ENCODE assay signal across 22 mouse cellular contexts in the genomic region with DNA sequence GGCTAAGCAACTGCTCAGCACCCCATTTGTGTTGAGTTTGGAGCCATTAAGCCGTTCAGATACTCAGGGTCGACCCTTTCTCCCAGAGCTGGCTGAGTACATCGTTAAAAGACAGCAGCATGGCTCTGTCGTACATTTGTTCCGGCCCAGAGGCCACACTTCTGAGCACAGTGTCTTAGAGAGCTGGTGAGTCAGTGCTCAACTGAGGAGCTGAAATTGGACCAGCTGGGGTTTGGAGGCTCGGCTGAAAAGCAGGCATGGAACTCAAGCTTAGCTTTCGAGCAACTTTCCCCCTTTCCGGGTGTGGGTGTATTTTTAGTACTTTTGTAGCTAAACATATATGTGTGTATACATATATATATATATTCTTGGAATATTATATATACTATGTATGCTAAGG. TPM values are rescaled to one million over a fixed set of nuclear protein-coding genes. Genes with fewer than 3 reads are reported as not detected.
DNase-seq lines count a peak whose midpoint lies in the region; ATAC-seq and TF ChIP-seq lines count a peak whose summit lies in the region.
"Had no signal": no experiment of that assay in that cellular context is flagged by ENCODE, and none has a peak within 500 bp of the region (broad histone marks: within the 10 kb centered on the region; RNA-seq: fewer than 3 reads in every experiment).

No protein-coding gene starts in this region.

- H3K4me1 ChIP-seq in forebrain, embryonic 13.5 days: 0 out of 2 replicates have a peak, but pooled peaks cover 9% of the 10 kb centered on the region
- H3K4me1 ChIP-seq in forebrain, embryonic 11.5 days (replicated peaks; ENCODE audit: control insufficient read depth, insufficient read depth, low read length): no peaks in the 10 kb centered on the region; the same call in 1 of the 2 replicates
- peaks cover 6% of the 10 kb centered on the region for H3K4me1 ChIP-seq in olfactory bulb, adult 2 months (ENCODE audit: control insufficient read depth, insufficient read depth, low read length)
- H3K4me1 ChIP-seq in heart, embryonic 12.5 days (replicated peaks): no peaks in the 10 kb centered on the region
- H3K4me1 ChIP-seq: embryonic facial prominence, embryonic 13.5 days; limb, embryonic 10.5 days; neural tube, embryonic 12.5 days had no signal

- no peak for TF ChIP-seq POLR2A in olfactory bulb, adult 2 months (IDR thresholded peaks at IDR 0.05; ENCODE audit: insufficient read depth, low read depth, low read length)

- H3K36me3 ChIP-seq in forebrain, embryonic 13.5 days (ENCODE audit: poor library complexity, severe bottlenecking): no peaks in the 10 kb centered on the region
- no peaks in the 10 kb centered on the region for H3K36me3 ChIP-seq in forebrain, embryonic 11.5 days (ENCODE audit: control insufficient read depth, insufficient read depth, low read length)
- no peaks in the 10 kb centered on the region for H3K36me3 ChIP-seq in heart, embryonic 12.5 days
- H3K36me3 ChIP-seq: embryonic facial prominence, embryonic 13.5 days; limb, embryonic 10.5 days; neural tube, embryonic 12.5 days; stomach, embryonic 15.5 days had no signal

- no peak overlapping the region for H3K4me2 ChIP-seq in forebrain, embryonic 13.5 days
- H3K4me2 ChIP-seq in forebrain, embryonic 11.5 days (ENCODE audit: low read depth, low read length, severe bottlenecking): no peak overlapping the region
- H3K4me2 ChIP-seq in heart, embryonic 12.5 days: no peak overlapping the region
- H3K4me2 ChIP-seq: embryonic facial prominence, embryonic 13.5 days; liver, embryonic 11.5 days; neural tube, embryonic 12.5 days; stomach, embryonic 15.5 days had no signal

- 50% methylated on average over 8 of the region's 8 CpGs for WGBS in forebrain, embryonic 13.5 days
- WGBS in forebrain, embryonic 11.5 days: 60% methylated on average over 8 of the region's 8 CpGs
- 23% methylated on average over 8 of the region's 8 CpGs for WGBS in olfactory bulb, adult 2 months
- 68% methylated on average over 8 of the region's 8 CpGs for WGBS in heart, embryonic 12.5 days

- no peaks in the 10 kb centered on the region for H3K9me3 ChIP-seq in forebrain, embryonic 13.5 days (replicated peaks)
- H3K9me3 ChIP-seq in forebrain, embryonic 11.5 days (ENCODE audit: control insufficient read depth, low read length): no peaks in the 10 kb centered on the region
- 0 out of 2 replicates have a peak, but pooled peaks cover 3% of the 10 kb centered on the region for H3K9me3 ChIP-seq in heart, embryonic 12.5 days (replicated peaks)
- H3K9me3 ChIP-seq: embryonic facial prominence, embryonic 13.5 days; limb, embryonic 10.5 days; neural tube, embryonic 12.5 days; stomach, embryonic 15.5 days had no signal

- H3K27me3 ChIP-seq in forebrain, embryonic 13.5 days: no peaks in the 10 kb centered on the region
- H3K27me3 ChIP-seq in forebrain, embryonic 11.5 days (ENCODE audit: control insufficient read depth, insufficient read depth, low read length): no peaks in the 10 kb centered on the region
- H3K27me3 ChIP-seq in heart, embryonic 12.5 days (replicated peaks): 0 out of 2 replicates have a peak, but pooled peaks cover 5% of the 10 kb centered on the region
- H3K27me3 ChIP-seq: embryonic facial prominence, embryonic 13.5 days; neural tube, embryonic 12.5 days; stomach, embryonic 15.5 days had no signal

- no peak for DNase-seq in forebrain, embryonic 11.5 days (ENCODE audit: low spot score)
- DNase-seq in left cerebral cortex, adult 2 months (ENCODE audit: extremely low spot score in 1 of 2, low spot score in 2 of 2): peak; percentile 21 to 42
- DNase-seq in left cerebral cortex, postnatal 10 days (ENCODE audit: extremely low spot score in 1 of 2, low spot score in 2 of 2): no peak
- peak; percentile 86 for DNase-seq in brain, adult 2 months (ENCODE audit: low read depth, low spot score)
- DNase-seq in adrenal gland, adult (ENCODE audit: inconsistent age in 2 of 2, low spot score in 1 of 2): no peak
- DNase-seq: adrenal gland, postnatal 25 days; cerebellum, adult 8-10 months; gastrocnemius, postnatal 10 days; heart, adult 2 months; kidney, adult 9 months; spleen, adult 18-20 months had no signal

- intact Hi-C loops in left cerebral cortex, adult 2 months (cut with DNase I): loop anchor here (2.0 kb wide), 1 partner anchor 23 kb away; no protein-coding TSS in a partner anchor
- intact Hi-C loops in left cerebral cortex, postnatal 10 days (cut with DNase I): no loop called here

- H3K9ac ChIP-seq in forebrain, embryonic 13.5 days: no peak overlapping the region
- no peak overlapping the region for H3K9ac ChIP-seq in forebrain, embryonic 11.5 days (ENCODE audit: low read length)
- no peak overlapping the region for H3K9ac ChIP-seq in heart, embryonic 12.5 days
- H3K9ac ChIP-seq: embryonic facial prominence, embryonic 13.5 days; neural tube, embryonic 12.5 days; stomach, embryonic 15.5 days had no signal

- H3K4me3 ChIP-seq in forebrain, embryonic 13.5 days: no peak overlapping the region
- no peak overlapping the region for H3K4me3 ChIP-seq in forebrain, embryonic 11.5 days (ENCODE audit: low read depth, low read length)
- H3K4me3 ChIP-seq in left cerebral cortex, adult 2 months: no peak overlapping the region
- no peak overlapping the region for H3K4me3 ChIP-seq in olfactory bulb, adult 2 months (ENCODE audit: insufficient read depth, low read depth, low read length)
- H3K4me3 ChIP-seq in heart, embryonic 12.5 days: no peak overlapping the region
- H3K4me3 ChIP-seq: embryonic facial prominence, embryonic 13.5 days; heart, adult 2 months; layer of hippocampus, adult 2 months; limb, embryonic 10.5 days; neural tube, embryonic 12.5 days; stomach, embryonic 15.5 days had no signal

- 0 out of 2 replicates have a peak overlapping the region, but pooled peaks have one; percentile 35 for H3K27ac ChIP-seq in forebrain, embryonic 13.5 days
- H3K27ac ChIP-seq in forebrain, embryonic 11.5 days (ENCODE audit: low read depth, low read length): no peak overlapping the region
- H3K27ac ChIP-seq in left cerebral cortex, adult 2 months: peak overlapping the region; percentile 1; the same call in 1 of the 2 replicates
- peak overlapping the region; percentile 67 for H3K27ac ChIP-seq in olfactory bulb, adult 2 months (ENCODE audit: insufficient read depth, low read depth, low read length)
- H3K27ac ChIP-seq in heart, embryonic 12.5 days (ENCODE audit: poor library complexity, severe bottlenecking): no peak overlapping the region
- H3K27ac ChIP-seq: embryonic facial prominence, embryonic 13.5 days; heart, adult 2 months; limb, embryonic 10.5 days; neural tube, embryonic 12.5 days; stomach, embryonic 15.5 days had no signal

- ATAC-seq in forebrain, embryonic 13.5 days: no peak
- ATAC-seq in forebrain, embryonic 11.5 days (replicated peaks; ENCODE audit: low FRiP score): no peak
- no peak for ATAC-seq in heart, embryonic 12.5 days (ENCODE audit: insufficient number of reproducible peaks, low FRiP score)

- no peak for TF ChIP-seq CTCF in left cerebral cortex, adult 2 months (IDR thresholded peaks at IDR 0.05)
- TF ChIP-seq CTCF in olfactory bulb, adult 2 months (IDR thresholded peaks at IDR 0.05; ENCODE audit: insufficient read depth, low read depth, low read length): no peak

RNA-seq across cellular contexts. Expression of gene Hunk, which starts 34.1 kb away (rescaled TPM):
- 10.3 and 11.1 TPM in 2 replicates for polyA plus RNA-seq in forebrain, embryonic 13.5 days (2015; fragmentation: Nextera tagmentation; extraction: Ambion mirVana)
- 17.6 and 19.1 TPM in 2 replicates for polyA plus RNA-seq in forebrain, embryonic 11.5 days (2014; fragmentation: Nextera tagmentation; extraction: Ambion mirVana)
- 10 to 100 TPM; 14.1 to 27.2 TPM for total RNA-seq in left cerebral cortex, adult 2 months (2021)
- total RNA-seq in left cerebral cortex, postnatal 10 days (2021): 1 to 10 TPM; 8.7 TPM
- polyA plus RNA-seq in olfactory bulb, adult 2 months (2012; ENCODE audit: insufficient read depth, insufficient read length, low replicate concordance, missing spikeins): not detected in 2 replicates
- 19.3 and 22.4 TPM in 2 replicates for polyA plus RNA-seq in heart, embryonic 12.5 days (2016; fragmentation: Nextera tagmentation; extraction: Ambion mirVana)
- total RNA-seq: megakaryocyte-erythroid progenitor cell, adult 5-6 weeks; MEL had no signal

Comparison
In these comparisons a context has a peak if more than half of its experiments do, and no peak if none do; other contexts are left out.
1. H3K27ac ChIP-seq: peak in forebrain, embryonic 13.5 days (single experiment), left cerebral cortex, adult 2 months (single experiment) and olfactory bulb, adult 2 months (single experiment); none in forebrain, embryonic 11.5 days (single experiment) and heart, embryonic 12.5 days (single experiment).
2. DNase-seq: peak in left cerebral cortex, adult 2 months (2 of 2) and brain, adult 2 months (single experiment); none in forebrain, embryonic 11.5 days (single experiment), left cerebral cortex, postnatal 10 days (0 of 2) and adrenal gland, adult (0 of 2).